Mouse (Mus musculus) limb, embryonic 14.5 days (tissue): Measurements from ENCODE around the gene Cpn1. TPM values are rescaled to one million over a fixed set of nuclear protein-coding genes. Genes with fewer than 3 reads are reported as not detected.

Source experiments
- ATAC-seq: fragments of 200-750 bp; cut with Nextera tagmentation; 2 replicates; pipeline ENCODE4 v1.8.0; 2017; ENCODE audit warnings: low read depth, moderate number of reproducible peaks, moderate TSS enrichment; ENCODE audit not compliant: low FRiP score
- DNase-seq: peaks from one replicate; pipeline ENCODE4 v3.0.0-alpha.2; 2015; ENCODE audit warnings: low spot score
- H3K27ac ChIP-seq: fragments of 300-500 bp; sonication (generic); replicated peaks from 2 replicates; pipeline ENCODE4 v1.5.1; 2014; ENCODE audit warnings: low read depth, mild to moderate bottlenecking, low read length, moderate library complexity, mixed read lengths
- H3K27me3 ChIP-seq: fragments of 300-500 bp; sonication (generic); 2 replicates; pipeline ENCODE4 v1.6.1; 2014; ENCODE audit warnings: low read length, mixed read lengths; ENCODE audit not compliant: control insufficient read depth, insufficient read depth
- H3K36me3 ChIP-seq: fragments of 300-500 bp; sonication (generic); 2 replicates; pipeline ENCODE4 v1.6.1; 2014; ENCODE audit warnings: mild to moderate bottlenecking, low read length, moderate library complexity, mixed read lengths; ENCODE audit not compliant: control insufficient read depth, insufficient read depth
- H3K4me1 ChIP-seq: fragments of 300-500 bp; sonication (generic); 2 replicates; pipeline ENCODE4 v1.6.1; 2014; ENCODE audit warnings: antibody characterized with exemption, low read length, mixed read lengths; ENCODE audit not compliant: control insufficient read depth, insufficient read depth
- H3K4me2 ChIP-seq: fragments of 300-500 bp; sonication (generic); replicated peaks from 2 replicates; pipeline ENCODE4 v1.6.1; 2014; ENCODE audit warnings: low read depth, mild to moderate bottlenecking, low read length, moderate library complexity; ENCODE audit not compliant: severe bottlenecking
- H3K4me3 ChIP-seq: fragments of 300-500 bp; sonication (generic); replicated peaks from 2 replicates; pipeline ENCODE4 v1.5.1; 2014; ENCODE audit warnings: low read length
- H3K9ac ChIP-seq: fragments of 300-500 bp; sonication (generic); 2 replicates; pipeline ENCODE4 v1.6.1; 2014; ENCODE audit warnings: mild to moderate bottlenecking, low read depth, low read length, moderate library complexity; ENCODE audit not compliant: severe bottlenecking
- H3K9me3 ChIP-seq: fragments of 300-500 bp; sonication (generic); 2 replicates; pipeline ENCODE4 v1.6.1; 2016; ENCODE audit warnings: low read length; ENCODE audit not compliant: control insufficient read depth
- POLR2A ChIP-seq: fragments of 200-500 bp; IDR thresholded peaks from 2 replicates; pipeline ENCODE4 v1.8.0; 2012; ENCODE audit warnings: inconsistent platforms, mild to moderate bottlenecking, moderate library complexity, borderline replicate concordance; ENCODE audit not compliant: insufficient read depth, insufficient read length; ENCODE audit errors: extremely low read depth
- WGBS: fragments of 180-500 bp; shearing (Covaris S2); extraction: QIAGEN DNeasy Blood & Tissue Kit; methylation state at CpG from one replicate; pipeline ENCODE4 v1.1.7; 2014; 5-methylcytosine and 5-hydroxymethylcytosine counted together
- polyA plus RNA-seq, 2 experiments: library from polyadenylated mRNA; depleted of rRNA in 1 of 2; stranded (reverse) in 1 of 2; unstranded in 1 of 2; fragments of >200 nt; fragmentation: Nextera tagmentation in 1 of 2; extraction: Ambion mirVana in 1 of 2; gene quantifications; 2 replicates each; pipeline versions ENCODE4 v1.2.1 to v1.2.3; 2012 to 2014

Gene Cpn1
- polyA plus RNA-seq, 2 experiments = 0.14 to 0.19 TPM

GRCm38 (mm10) chr19:43943076-43943475 lies 43.3 kb downstream of the Cpn1 start:
- ATAC-seq (no peak), DNase-seq (no peak)
- WGBS = 76% methylated on average over 16 of the region's 16 CpGs
- Histone ChIP-seq H3K4me3 (no peak overlapping the region), H3K27me3 (no peaks in the 10 kb centered on the region), H3K4me1 (peaks cover 13% of the 10 kb centered on the region), H3K36me3 (no peaks in the 10 kb centered on the region), H3K27ac (no peak overlapping the region), H3K9ac (no peak overlapping the region), H3K9me3 (no peaks in the 10 kb centered on the region), H3K4me2 (no peak overlapping the region)
- no peak for TF ChIP-seq POLR2A

- Histone ChIP-seq H3K4me1 (peaks cover 14% of the 10 kb centered on the region), H3K9me3 (no peaks in the 10 kb centered on the region), H3K27ac (peak within 1 kb of the TSS; percentile 58), H3K4me3 (peak within 1 kb of the TSS; percentile 72), H3K9ac (peak within 1 kb of the TSS; percentile 83), H3K27me3 (no peaks in the 10 kb centered on the region), H3K4me2 (peak within 1 kb of the TSS; percentile 62), H3K36me3 (no peaks in the 10 kb centered on the region)
- WGBS = 8% methylated on average over 63 of the region's 94 CpGs
- DNase-seq (peak; percentile 84), ATAC-seq (peak; percentile 85)
- no peak for TF ChIP-seq POLR2A
These were observed 46.3 kb downstream of the Cpn1 start, which contains the start of gene Dnmbp for GRCm38 (mm10) chr19:43939769-43940689. Dnmbp (minus strand) TSS chr19:43940191.

GRCm38 (mm10) chr19:43939171-43939768 lies 47.1 kb downstream of the Cpn1 start:
- peak overlapping the region; percentile 58; the same call in 1 of the 2 replicates for H3K27ac ChIP-seq
- peak overlapping the region; percentile 72 for H3K4me3 ChIP-seq
- no peaks in the 10 kb centered on the region for H3K9me3 ChIP-seq
- TF ChIP-seq POLR2A = no peak
- ATAC-seq = no peak
- H3K9ac ChIP-seq = peak overlapping the region; percentile 83
- H3K36me3 ChIP-seq = no peaks in the 10 kb centered on the region
- peaks cover 14% of the 10 kb centered on the region for H3K4me1 ChIP-seq
- 19% methylated on average over 16 of the region's 16 CpGs for WGBS
- peak overlapping the region; percentile 62 for H3K4me2 ChIP-seq
- DNase-seq = no peak
- H3K27me3 ChIP-seq = no peaks in the 10 kb centered on the region

DNA sequence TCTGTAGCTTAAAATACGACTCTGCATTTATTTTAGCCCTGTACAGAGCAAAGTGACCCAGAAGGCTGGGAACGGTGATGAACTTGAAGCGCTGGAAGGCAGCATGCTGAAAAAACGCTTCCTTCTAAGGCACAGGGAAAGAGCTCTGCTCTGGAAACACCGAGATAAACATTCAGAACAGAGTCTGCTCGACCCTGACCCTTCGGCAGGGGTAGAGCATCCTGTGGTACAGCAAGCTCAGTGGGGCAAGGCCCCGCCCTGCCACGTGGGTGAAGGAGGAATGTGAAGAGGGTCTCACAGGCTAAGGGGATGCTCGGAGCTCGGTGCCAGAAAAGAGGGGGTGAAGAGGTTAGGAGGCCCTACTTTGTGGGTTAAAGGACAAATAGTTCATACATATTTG lies 48.0 kb downstream of the Cpn1 start:
- TF ChIP-seq POLR2A = no peak
- 25% methylated on average over 11 of the region's 11 CpGs for WGBS
- Histone ChIP-seq H3K4me2 (peak overlapping the region; percentile 62), H3K27me3 (no peaks in the 10 kb centered on the region), H3K9ac (no peak overlapping the region), H3K27ac (0 out of 2 replicates have a peak overlapping the region, but pooled peaks have one; percentile 1), H3K9me3 (no peaks in the 10 kb centered on the region), H3K36me3 (no peaks in the 10 kb centered on the region), H3K4me3 (peak overlapping the region; percentile 72; the same call in 1 of the 2 replicates), H3K4me1 (peaks cover 14% of the 10 kb centered on the region)
- ATAC-seq (no peak), DNase-seq (no peak)

DNA sequence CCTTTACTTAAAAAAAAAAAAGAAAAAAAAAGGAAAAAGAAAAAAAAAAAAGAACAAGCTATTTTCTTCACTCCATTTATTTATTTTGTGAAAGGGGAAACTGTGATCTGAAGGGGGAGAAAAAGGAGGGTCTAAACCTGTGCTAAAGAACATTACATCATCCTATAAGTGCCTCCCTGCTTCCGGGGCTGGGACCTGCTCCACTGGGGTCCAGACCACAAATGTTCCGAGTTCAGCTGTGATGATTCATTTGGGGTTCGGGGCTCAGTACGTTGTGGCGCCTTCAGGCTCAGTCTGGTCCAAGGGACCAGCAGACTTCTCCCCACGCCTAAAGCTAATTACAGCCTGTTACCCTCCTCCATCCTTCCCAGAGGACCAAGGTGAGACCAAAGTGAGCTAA lies 55.4 kb downstream of the Cpn1 start:
- H3K27me3 ChIP-seq = no peaks in the 10 kb centered on the region
- H3K4me3 ChIP-seq = no peak overlapping the region
- H3K9me3 ChIP-seq = no peaks in the 10 kb centered on the region
- H3K4me1 ChIP-seq = peaks cover 13% of the 10 kb centered on the region; the same call in 1 of the 2 replicates
- no peak for TF ChIP-seq POLR2A
- H3K36me3 ChIP-seq = no peaks in the 10 kb centered on the region
- DNase-seq = no peak
- no peak overlapping the region for H3K9ac ChIP-seq
- H3K27ac ChIP-seq = no peak overlapping the region
- no peak overlapping the region for H3K4me2 ChIP-seq
- 86% methylated on average over 6 of the region's 6 CpGs for WGBS
- no peak for ATAC-seq
